Comparison of ENCODE assay signal across 14 mouse cellular contexts in genomic region chr15:99526681-99527080, GRCm38 (mm10). TPM values are rescaled to one million over a fixed set of nuclear protein-coding genes. Genes with fewer than 3 reads are reported as not detected.
DNase-seq lines count a peak whose midpoint lies in the region; ATAC-seq and TF ChIP-seq lines count a peak whose summit lies in the region.
"Had no signal": no experiment of that assay in that cellular context is flagged by ENCODE, and none has a peak within 500 bp of the region (broad histone marks: within the 10 kb centered on the region; RNA-seq: fewer than 3 reads in every experiment).

No protein-coding gene starts in this region.

- ATAC-seq in forebrain, embryonic 13.5 days = no peak
- ATAC-seq in granulocyte monocyte progenitor cell, adult 5-6 weeks (replicated peaks; ENCODE audit: poor library complexity, severe bottlenecking) = peak; percentile 78
- ATAC-seq in lung, postnatal 0 days = peak; percentile 94
- ATAC-seq in liver, postnatal 0 days = no peak
- no peak for ATAC-seq in inflammation-experienced regulatory T-cells, adult 6 months
- ATAC-seq: Patski had no signal

- no peaks in the 10 kb centered on the region for H3K36me3 ChIP-seq in forebrain, embryonic 13.5 days (ENCODE audit: poor library complexity, severe bottlenecking)
- H3K36me3 ChIP-seq in forebrain, embryonic 10.5 days (replicated peaks) = no peaks in the 10 kb centered on the region
- no peaks in the 10 kb centered on the region for H3K36me3 ChIP-seq in lung, postnatal 0 days (ENCODE audit: insufficient read depth, low read length)
- H3K36me3 ChIP-seq in liver, postnatal 0 days (replicated peaks; ENCODE audit: insufficient read depth, low read length) = no peaks in the 10 kb centered on the region
- H3K36me3 ChIP-seq: limb, embryonic 15.5 days had no signal

- peaks cover 23% of the 10 kb centered on the region for H3K4me1 ChIP-seq in forebrain, embryonic 13.5 days
- H3K4me1 ChIP-seq in forebrain, embryonic 10.5 days = peaks cover 19% of the 10 kb centered on the region
- H3K4me1 ChIP-seq in lung, postnatal 0 days (ENCODE audit: insufficient read depth, low read depth, low read length) = no peaks in the 10 kb centered on the region
- H3K4me1 ChIP-seq in liver, postnatal 0 days (ENCODE audit: insufficient read depth) = no peaks in the 10 kb centered on the region

- H3K4me3 ChIP-seq in forebrain, embryonic 13.5 days = no peak overlapping the region
- H3K4me3 ChIP-seq in forebrain, embryonic 10.5 days = no peak overlapping the region
- H3K4me3 ChIP-seq in lung, postnatal 0 days (ENCODE audit: low read depth, low read length) = no peak overlapping the region
- no peak overlapping the region for H3K4me3 ChIP-seq in liver, postnatal 0 days (ENCODE audit: low read depth, low read length)
- H3K4me3 ChIP-seq: gastrocnemius, adult 2 months; limb, embryonic 15.5 days had no signal

- no peaks in the 10 kb centered on the region for H3K9me3 ChIP-seq in forebrain, embryonic 13.5 days (replicated peaks)
- no peaks in the 10 kb centered on the region for H3K9me3 ChIP-seq in forebrain, embryonic 10.5 days
- H3K9me3 ChIP-seq in lung, postnatal 0 days (ENCODE audit: low read length) = no peaks in the 10 kb centered on the region
- H3K9me3 ChIP-seq in liver, postnatal 0 days (ENCODE audit: low read length) = no peaks in the 10 kb centered on the region
- H3K9me3 ChIP-seq: limb, embryonic 15.5 days had no signal

- 66% methylated on average over 2 of the region's 2 CpGs for WGBS in forebrain, embryonic 13.5 days
- 71% methylated on average over 2 of the region's 2 CpGs for WGBS in forebrain, embryonic 10.5 days
- WGBS in lung, postnatal 0 days = 37% methylated on average over 2 of the region's 2 CpGs
- 34% methylated on average over 2 of the region's 2 CpGs for WGBS in liver, postnatal 0 days (ENCODE audit: insufficient replicate concordance)

- TF ChIP-seq CTCF in lung, postnatal 0 days (IDR thresholded peaks at IDR 0.05) = no peak
- no peak for TF ChIP-seq CTCF in liver, postnatal 0 days (IDR thresholded peaks at IDR 0.05; ENCODE audit: low read depth)

- no peak overlapping the region for H3K27ac ChIP-seq in forebrain, embryonic 13.5 days
- no peak overlapping the region for H3K27ac ChIP-seq in forebrain, embryonic 10.5 days
- peak overlapping the region; percentile 11; the same call in 1 of the 2 replicates for H3K27ac ChIP-seq in lung, postnatal 0 days (ENCODE audit: low read length)
- H3K27ac ChIP-seq in liver, postnatal 0 days (ENCODE audit: low read depth) = no peak overlapping the region
- H3K27ac ChIP-seq: gastrocnemius, adult 2 months; limb, embryonic 15.5 days had no signal

- DNase-seq in forebrain, embryonic 10.5 days (ENCODE audit: extremely low spot score, low spot score) = no peak
- peak; percentile 29 for DNase-seq in MN1 (ENCODE audit: low spot score)
- peak; percentile 87 for DNase-seq in lung, postnatal 0 days (ENCODE audit: low spot score)
- no peak for DNase-seq in kidney, adult 8-10 months
- DNase-seq in liver, postnatal 0 days = no peak
- DNase-seq: adrenal gland, postnatal 14 days; gastrocnemius, adult 2 months; heart, postnatal 14 days; kidney, postnatal 14 days had no signal

- H3K9ac ChIP-seq in forebrain, embryonic 13.5 days = no peak overlapping the region
- H3K9ac ChIP-seq in lung, postnatal 0 days (replicated peaks; ENCODE audit: low read depth) = no peak overlapping the region
- no peak overlapping the region for H3K9ac ChIP-seq in liver, postnatal 0 days (replicated peaks)
- H3K9ac ChIP-seq: limb, embryonic 15.5 days had no signal

- H3K4me2 ChIP-seq in forebrain, embryonic 13.5 days = peak overlapping the region; percentile 64; the same call in 1 of the 2 replicates
- H3K4me2 ChIP-seq in lung, postnatal 0 days (replicated peaks; ENCODE audit: low read depth, low read length) = no peak overlapping the region
- H3K4me2 ChIP-seq in liver, postnatal 0 days (ENCODE audit: low read depth, low read length) = no peak overlapping the region
- H3K4me2 ChIP-seq: limb, embryonic 15.5 days had no signal

- peaks cover 9% of the 10 kb centered on the region; the same call in 1 of the 2 replicates for H3K27me3 ChIP-seq in forebrain, embryonic 13.5 days
- peaks cover 60% of the 10 kb centered on the region for H3K27me3 ChIP-seq in forebrain, embryonic 10.5 days (ENCODE audit: poor library complexity, severe bottlenecking)
- no peaks in the 10 kb centered on the region for H3K27me3 ChIP-seq in lung, postnatal 0 days (replicated peaks; ENCODE audit: insufficient read depth, low read length)
- H3K27me3 ChIP-seq in liver, postnatal 0 days (ENCODE audit: insufficient read depth, low read length) = peaks cover 10% of the 10 kb centered on the region; the same call in 1 of the 2 replicates
- H3K27me3 ChIP-seq: Patski had no signal

- TF ChIP-seq EP300 in lung, postnatal 0 days (IDR thresholded peaks at IDR 0.05) = peak; percentile 67; the same call in 1 of the 2 replicates
- TF ChIP-seq EP300 in liver, postnatal 0 days (IDR thresholded peaks at IDR 0.05; ENCODE audit: low read depth) = no peak

RNA-seq across cellular contexts. Expression of gene Faim2, which starts 1.3 kb away (rescaled TPM):
- 5.5 and 8.1 TPM in 2 replicates for polyA plus RNA-seq in forebrain, embryonic 13.5 days (2015; fragmentation: Nextera tagmentation; extraction: Ambion mirVana)
- polyA plus RNA-seq in forebrain, embryonic 10.5 days (2016; fragmentation: Nextera tagmentation; extraction: Ambion mirVana) = 0.32 and 0.44 TPM in 2 replicates
- total RNA-seq in granulocyte monocyte progenitor cell, adult 5-6 weeks (2014; fragmentation: Nextera tagmentation) = not detected in 2 replicates
- 0.17 TPM in 1 of 2 replicates, not detected in the other for total RNA-seq in granulocyte monocyte progenitor cell, adult 5-6 weeks (2017)
- polyA plus RNA-seq in lung, postnatal 0 days (2015; fragmentation: Nextera tagmentation; extraction: Ambion mirVana) = 0.81 and 0.95 TPM in 2 replicates
- polyA plus RNA-seq in liver, postnatal 0 days (2015; fragmentation: Nextera tagmentation; extraction: Ambion mirVana) = not detected in 2 replicates
- under 1 TPM in 2 of 3 experiments, not detected in 1; 0.03 to 0.15 TPM for polyA plus RNA-seq in inflammation-experienced regulatory T-cells, adult 6 months (2017; shearing (Covaris generic))

RNA-seq across cellular contexts. Expression of gene Bcdin3d, which starts 52.2 kb away (rescaled TPM):
- polyA plus RNA-seq in forebrain, embryonic 13.5 days (2015; fragmentation: Nextera tagmentation; extraction: Ambion mirVana) = 24.7 and 25.4 TPM in 2 replicates
- polyA plus RNA-seq in forebrain, embryonic 10.5 days (2016; fragmentation: Nextera tagmentation; extraction: Ambion mirVana) = 19.6 and 20.5 TPM in 2 replicates
- total RNA-seq in granulocyte monocyte progenitor cell, adult 5-6 weeks (2014; fragmentation: Nextera tagmentation) = 3.1 and 3.6 TPM in 2 replicates
- 2.9 and 4.2 TPM in 2 replicates for total RNA-seq in granulocyte monocyte progenitor cell, adult 5-6 weeks (2017)
- polyA plus RNA-seq in lung, postnatal 0 days (2015; fragmentation: Nextera tagmentation; extraction: Ambion mirVana) = 11.2 and 11.5 TPM in 2 replicates
- polyA plus RNA-seq in liver, postnatal 0 days (2015; fragmentation: Nextera tagmentation; extraction: Ambion mirVana) = 4.7 and 4.9 TPM in 2 replicates
- polyA plus RNA-seq in inflammation-experienced regulatory T-cells, adult 6 months (2017; shearing (Covaris generic)) = 10 to 100 TPM; 16.9 to 30.8 (median 30.6) TPM

RNA-seq across cellular contexts. Expression of gene Aqp2, which starts 52.2 kb away (rescaled TPM):
- polyA plus RNA-seq in forebrain, embryonic 13.5 days (2015; fragmentation: Nextera tagmentation; extraction: Ambion mirVana) = not detected in 2 replicates
- not detected in 2 replicates for polyA plus RNA-seq in forebrain, embryonic 10.5 days (2016; fragmentation: Nextera tagmentation; extraction: Ambion mirVana)
- not detected in 2 replicates for total RNA-seq in granulocyte monocyte progenitor cell, adult 5-6 weeks (2014; fragmentation: Nextera tagmentation)
- total RNA-seq in granulocyte monocyte progenitor cell, adult 5-6 weeks (2017) = not detected in 2 replicates
- polyA plus RNA-seq in lung, postnatal 0 days (2015; fragmentation: Nextera tagmentation; extraction: Ambion mirVana) = not detected in 2 replicates
- polyA plus RNA-seq in liver, postnatal 0 days (2015; fragmentation: Nextera tagmentation; extraction: Ambion mirVana) = not detected in 2 replicates
- not detected for polyA plus RNA-seq in inflammation-experienced regulatory T-cells, adult 6 months (2017; shearing (Covaris generic))
- total RNA-seq: gastrocnemius, adult 2 months; heart, postnatal 14 days had no signal
- polyA plus RNA-seq: limb, embryonic 15.5 days; Patski had no signal

Comparison
In these comparisons a context has a peak if more than half of its experiments do, and no peak if none do; other contexts are left out.
1. ATAC-seq: peak in granulocyte monocyte progenitor cell, adult 5-6 weeks (single experiment) and lung, postnatal 0 days (single experiment); none in forebrain, embryonic 13.5 days (single experiment), liver, postnatal 0 days (single experiment) and inflammation-experienced regulatory T-cells, adult 6 months (single experiment).
2. DNase-seq: peak in MN1 (single experiment) and lung, postnatal 0 days (single experiment); none in forebrain, embryonic 10.5 days (single experiment), kidney, adult 8-10 months (0 of 2) and liver, postnatal 0 days (single experiment).